Mouse (Mus musculus): ENCODE data around the gene Cdipt. TPM values are rescaled to one million over a fixed set of nuclear protein-coding genes. Genes with fewer than 3 reads are reported as not detected.

Gene Cdipt
- polyA plus RNA-seq, 1 experiment from 2014 or later: 140 TPM

Other genes starting within 250 kb of the Cdipt start
- gene Mapk3, start 216.3 kb upstream of the Cdipt start, polyA plus RNA-seq (2015; fragmentation: Nextera tagmentation; extraction: Ambion mirVana): 107 and 115 TPM in 2 replicates
- gene Gdpd3, start 209.6 kb upstream of the Cdipt start, polyA plus RNA-seq (2015; fragmentation: Nextera tagmentation; extraction: Ambion mirVana): 1.5 TPM in 2 replicates
- gene Ypel3, start 199.0 kb upstream of the Cdipt start, polyA plus RNA-seq (2015; fragmentation: Nextera tagmentation; extraction: Ambion mirVana): 191 and 203 TPM in 2 replicates
- 0.62 and 0.75 TPM in 2 replicates for gene Tbx6, start 194.4 kb upstream of the Cdipt start, polyA plus RNA-seq (2015; fragmentation: Nextera tagmentation; extraction: Ambion mirVana)
- gene Ppp4c, start 183.4 kb upstream of the Cdipt start, polyA plus RNA-seq (2015; fragmentation: Nextera tagmentation; extraction: Ambion mirVana): 174 and 176 TPM in 2 replicates
- 49.9 and 60.8 TPM in 2 replicates for gene Fam57b, start 178.2 kb upstream of the Cdipt start, polyA plus RNA-seq (2015; fragmentation: Nextera tagmentation; extraction: Ambion mirVana)
- 0.43 TPM in 1 of 2 replicates, not detected in the other for gene 4930451I11Rik, start 144.3 kb upstream of the Cdipt start, polyA plus RNA-seq (2015; fragmentation: Nextera tagmentation; extraction: Ambion mirVana)
- gene Doc2a, start 128.5 kb upstream of the Cdipt start, polyA plus RNA-seq (2015; fragmentation: Nextera tagmentation; extraction: Ambion mirVana): 28.2 and 28.8 TPM in 2 replicates
- 22.6 and 24.0 TPM in 2 replicates for gene Hirip3, start 113.9 kb upstream of the Cdipt start, polyA plus RNA-seq (2015; fragmentation: Nextera tagmentation; extraction: Ambion mirVana)
- gene Ino80e, start 113.5 kb upstream of the Cdipt start, polyA plus RNA-seq (2015; fragmentation: Nextera tagmentation; extraction: Ambion mirVana): 91.5 and 94.6 TPM in 2 replicates
- 56.2 and 58.1 TPM in 2 replicates for gene Taok2, start 91.2 kb upstream of the Cdipt start, polyA plus RNA-seq (2015; fragmentation: Nextera tagmentation; extraction: Ambion mirVana)
- gene Tmem219, start 53.0 kb upstream of the Cdipt start, polyA plus RNA-seq (2015; fragmentation: Nextera tagmentation; extraction: Ambion mirVana): 28.6 and 30.4 TPM in 2 replicates
- gene Kctd13, start 47.0 kb upstream of the Cdipt start, polyA plus RNA-seq (2015; fragmentation: Nextera tagmentation; extraction: Ambion mirVana): 118 and 130 TPM in 2 replicates
- 9.8 and 10.1 TPM in 2 replicates for gene Asphd1, start 26.3 kb upstream of the Cdipt start, polyA plus RNA-seq (2015; fragmentation: Nextera tagmentation; extraction: Ambion mirVana)
- 49.3 and 55.9 TPM in 2 replicates for gene Sez6l2, start 25.4 kb upstream of the Cdipt start, polyA plus RNA-seq (2015; fragmentation: Nextera tagmentation; extraction: Ambion mirVana)
- 0.67 and 1.4 TPM in 2 replicates for gene Cdiptos, start 184 bp downstream of the Cdipt start, polyA plus RNA-seq (2015; fragmentation: Nextera tagmentation; extraction: Ambion mirVana)
- gene Mvp, start 38.7 kb downstream of the Cdipt start, polyA plus RNA-seq (2015; fragmentation: Nextera tagmentation; extraction: Ambion mirVana): 4.8 and 5.5 TPM in 2 replicates
- gene Pagr1b, start 40.6 kb downstream of the Cdipt start, polyA plus RNA-seq (2015; fragmentation: Nextera tagmentation; extraction: Ambion mirVana): 0.28 TPM in 1 of 2 replicates, not detected in the other
- gene Pagr1a, start 41.4 kb downstream of the Cdipt start, polyA plus RNA-seq (2015; fragmentation: Nextera tagmentation; extraction: Ambion mirVana): 28.1 and 46.9 TPM in 2 replicates
- 63.3 and 77.5 TPM in 2 replicates for gene Gm42742, start 45.2 kb downstream of the Cdipt start, polyA plus RNA-seq (2015; fragmentation: Nextera tagmentation; extraction: Ambion mirVana)
- gene Prrt2, start 45.3 kb downstream of the Cdipt start, polyA plus RNA-seq (2015; fragmentation: Nextera tagmentation; extraction: Ambion mirVana): 54.2 and 62.4 TPM in 2 replicates
- gene Maz, start 51.1 kb downstream of the Cdipt start, polyA plus RNA-seq (2015; fragmentation: Nextera tagmentation; extraction: Ambion mirVana): 84.0 and 87.3 TPM in 2 replicates
- gene Kif22, start 66.6 kb downstream of the Cdipt start, polyA plus RNA-seq (2015; fragmentation: Nextera tagmentation; extraction: Ambion mirVana): 26.1 and 31.7 TPM in 2 replicates
- not detected in 2 replicates for gene Zg16, start 111.4 kb downstream of the Cdipt start, polyA plus RNA-seq (2015; fragmentation: Nextera tagmentation; extraction: Ambion mirVana)
- gene AI467606, start 115.4 kb downstream of the Cdipt start, polyA plus RNA-seq (2015; fragmentation: Nextera tagmentation; extraction: Ambion mirVana): 2.0 and 3.3 TPM in 2 replicates
- 0.70 and 1.1 TPM in 2 replicates for gene Qprt, start 146.3 kb downstream of the Cdipt start, polyA plus RNA-seq (2015; fragmentation: Nextera tagmentation; extraction: Ambion mirVana)
- gene Spn, start 161.9 kb downstream of the Cdipt start, polyA plus RNA-seq (2015; fragmentation: Nextera tagmentation; extraction: Ambion mirVana): 0.05 and 0.06 TPM in 2 replicates
- 72.1 and 72.3 TPM in 2 replicates for gene Cd2bp2, start 220.1 kb downstream of the Cdipt start, polyA plus RNA-seq (2015; fragmentation: Nextera tagmentation; extraction: Ambion mirVana)
- 37.2 and 38.8 TPM in 2 replicates for gene Tbc1d10b, start 232.6 kb downstream of the Cdipt start, polyA plus RNA-seq (2015; fragmentation: Nextera tagmentation; extraction: Ambion mirVana)
- 4.9 and 5.0 TPM in 2 replicates for gene Mylpf, start 233.0 kb downstream of the Cdipt start, polyA plus RNA-seq (2015; fragmentation: Nextera tagmentation; extraction: Ambion mirVana)